8 mouse cellular contexts compared by ENCODE assay signal in the genomic region with DNA sequence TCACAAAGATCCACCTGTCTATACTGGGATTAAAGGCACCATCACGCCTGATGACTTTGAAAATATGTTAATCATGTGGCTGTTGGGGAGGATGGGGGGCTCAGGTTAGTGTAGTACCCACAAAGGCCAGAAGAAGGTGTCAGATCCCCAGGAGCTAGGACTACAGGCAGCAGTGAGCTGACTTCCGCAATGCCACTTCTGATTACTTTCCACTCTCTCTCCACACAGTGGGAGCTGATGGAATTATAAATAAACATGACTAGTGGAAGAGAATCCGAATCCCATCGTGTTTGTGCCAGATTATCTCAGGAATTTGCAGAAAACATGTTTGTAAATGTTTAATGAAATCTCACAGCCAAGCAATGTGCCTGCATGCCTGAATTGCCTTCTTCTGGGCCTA. TPM values are rescaled to one million over a fixed set of nuclear protein-coding genes. Genes with fewer than 3 reads are reported as not detected.
DNase-seq lines count a peak whose midpoint lies in the region; ATAC-seq lines count a peak whose summit lies in the region.

No protein-coding gene starts in this region.

- no peaks in the 10 kb centered on the region for H3K27me3 ChIP-seq in midbrain, embryonic 12.5 days
- H3K27me3 ChIP-seq in midbrain, embryonic 15.5 days (replicated peaks): no peaks in the 10 kb centered on the region
- H3K27me3 ChIP-seq in kidney, embryonic 16.5 days (ENCODE audit: insufficient read depth, low read length): no peaks in the 10 kb centered on the region
- no peaks in the 10 kb centered on the region for H3K27me3 ChIP-seq in splenic B cell, adult 2 months (ENCODE audit: control insufficient read depth, insufficient read depth, low read length, poor library complexity, severe bottlenecking)

- H3K4me3 ChIP-seq in midbrain, embryonic 12.5 days: no peak overlapping the region
- H3K4me3 ChIP-seq in midbrain, embryonic 15.5 days: no peak overlapping the region
- no peak overlapping the region for H3K4me3 ChIP-seq in kidney, embryonic 16.5 days (ENCODE audit: low read length)

- no peaks in the 10 kb centered on the region for H3K9me3 ChIP-seq in midbrain, embryonic 12.5 days
- no peaks in the 10 kb centered on the region for H3K9me3 ChIP-seq in midbrain, embryonic 15.5 days
- no peaks in the 10 kb centered on the region for H3K9me3 ChIP-seq in kidney, embryonic 16.5 days (ENCODE audit: low read length)

- no peak for ATAC-seq in midbrain, embryonic 12.5 days (ENCODE audit: low FRiP score, low read depth)
- ATAC-seq in midbrain, embryonic 15.5 days (replicated peaks): no peak
- no peak for ATAC-seq in kidney, embryonic 16.5 days (ENCODE audit: low FRiP score, low TSS enrichment)

- 0 out of 2 replicates have a peak overlapping the region, but pooled peaks have one; percentile 39 for H3K27ac ChIP-seq in midbrain, embryonic 12.5 days (replicated peaks)
- no peak overlapping the region for H3K27ac ChIP-seq in midbrain, embryonic 15.5 days
- H3K27ac ChIP-seq in kidney, embryonic 16.5 days (ENCODE audit: low read length): peak overlapping the region; percentile 1; the same call in 1 of the 2 replicates

- DNase-seq in cerebellum, postnatal 10 days: peak; percentile 63 to 71
- DNase-seq in cerebellum, postnatal 25 days: no peak
- DNase-seq in splenic B cell, adult 2 months (ENCODE audit: low read depth, low spot score): peak; percentile 9
- no peak for DNase-seq in spleen, adult 12 weeks (ENCODE audit: low spot score)
- no peak for DNase-seq in cerebellum, adult 11 months

- 28% methylated on average over 4 of the region's 4 CpGs for WGBS in midbrain, embryonic 12.5 days
- 35% methylated on average over 4 of the region's 4 CpGs for WGBS in midbrain, embryonic 15.5 days
- 41% methylated on average over 4 of the region's 4 CpGs for WGBS in kidney, embryonic 16.5 days

- peaks cover 45% of the 10 kb centered on the region for H3K4me1 ChIP-seq in midbrain, embryonic 12.5 days
- no peaks in the 10 kb centered on the region for H3K4me1 ChIP-seq in midbrain, embryonic 15.5 days
- peaks cover 21% of the 10 kb centered on the region for H3K4me1 ChIP-seq in kidney, embryonic 16.5 days (ENCODE audit: insufficient read depth, low read length)

- H3K4me2 ChIP-seq in midbrain, embryonic 12.5 days (replicated peaks): no peak overlapping the region
- no peak overlapping the region for H3K4me2 ChIP-seq in midbrain, embryonic 15.5 days
- no peak overlapping the region for H3K4me2 ChIP-seq in kidney, embryonic 16.5 days (replicated peaks; ENCODE audit: low read depth, low read length)

- H3K36me3 ChIP-seq in midbrain, embryonic 12.5 days: no peaks in the 10 kb centered on the region
- H3K36me3 ChIP-seq in midbrain, embryonic 15.5 days (replicated peaks): no peaks in the 10 kb centered on the region
- no peaks in the 10 kb centered on the region for H3K36me3 ChIP-seq in kidney, embryonic 16.5 days (ENCODE audit: insufficient read depth, low read length)
- H3K36me3 ChIP-seq in splenic B cell, adult 2 months (ENCODE audit: control insufficient read depth, insufficient read depth, low read length, poor library complexity, severe bottlenecking): no peaks in the 10 kb centered on the region

- no peak overlapping the region for H3K9ac ChIP-seq in midbrain, embryonic 12.5 days (replicated peaks)
- H3K9ac ChIP-seq in midbrain, embryonic 15.5 days: no peak overlapping the region
- no peak overlapping the region for H3K9ac ChIP-seq in kidney, embryonic 16.5 days (replicated peaks; ENCODE audit: low read length)

RNA-seq across cellular contexts. Expression of a gene that starts 46.1 kb away (rescaled TPM):
- 17.3 and 21.2 TPM in 2 replicates for polyA plus RNA-seq in midbrain, embryonic 12.5 days (2016; fragmentation: Nextera tagmentation; extraction: Ambion mirVana)
- 11.1 and 12.2 TPM in 2 replicates for polyA plus RNA-seq in midbrain, embryonic 15.5 days (2015; fragmentation: Nextera tagmentation; extraction: Ambion mirVana)
- polyA plus RNA-seq in kidney, embryonic 16.5 days (2015; fragmentation: Nextera tagmentation; extraction: Ambion mirVana): 13.1 and 13.8 TPM in 2 replicates

Comparison
In these comparisons a context has a peak if more than half of its experiments do, and no peak if none do; other contexts are left out.
1. DNase-seq: peak in cerebellum, postnatal 10 days (2 of 2) and splenic B cell, adult 2 months (single experiment); none in cerebellum, postnatal 25 days (0 of 2), spleen, adult 12 weeks (single experiment) and cerebellum, adult 11 months (single experiment).